Mouse (Mus musculus): ENCODE measurements around the gene Tcea2. TPM values are rescaled to one million over a fixed set of nuclear protein-coding genes. Genes with fewer than 3 reads are reported as not detected.

The Tcea2 gene
- 94.0 and 96.3 TPM in 2 replicates for polyA plus RNA-seq (2012; rRNA removed)

GRCm38 (mm10) chr2:181679951-181680715, at the start of gene Tcea2:
Gene Tcea2 (plus strand): TSS chr2:181680310.

GRCm38 (mm10) chr2:181656734-181657133, 23.4 kb upstream of the Tcea2 start, which contains the start of gene Gm29797:
Gene Gm29797 (plus strand): TSS chr2:181657034.

GRCm38 (mm10) chr2:181671326-181671725, 8.8 kb upstream of the Tcea2 start, which contains the start of gene Sox18:
Gene Sox18 (minus strand): TSS chr2:181671640.

GRCm38 (mm10) chr2:181693339-181694280, 13.5 kb downstream of the Tcea2 start, which contains the start of gene Rgs19:
Gene Rgs19 (minus strand): TSS chr2:181693977.

GRCm38 (mm10) chr2:181698241-181698640, 18.1 kb downstream of the Tcea2 start, which contains the start of gene Lkaaear1:
Gene Lkaaear1 (minus strand): TSS chr2:181698442.

GRCm38 (mm10) chr2:181714903-181715326, 34.8 kb downstream of the Tcea2 start, which contains the start of gene Oprl1:
Gene Oprl1 (plus strand): TSS chr2:181715016.

Other genes with a start within 250 kb of the Tcea2 start
- 10.0 and 11.4 TPM in 2 replicates for gene Zbtb46, start 220.9 kb upstream of the Tcea2 start, polyA plus RNA-seq (2012; rRNA removed)
- not detected in 2 replicates for gene Abhd16b, start 187.1 kb upstream of the Tcea2 start, polyA plus RNA-seq (2012; rRNA removed)
- 108 and 119 TPM in 2 replicates for gene Tpd52l2, start 183.2 kb upstream of the Tcea2 start, polyA plus RNA-seq (2012; rRNA removed)
- 183 and 196 TPM in 2 replicates for gene Dnajc5, start 159.8 kb upstream of the Tcea2 start, polyA plus RNA-seq (2012; rRNA removed)
- gene Uckl1, start 95.4 kb upstream of the Tcea2 start, polyA plus RNA-seq (2012; rRNA removed), result 149 and 150 TPM in 2 replicates
- 34.2 and 36.7 TPM in 2 replicates for gene Prpf6, start 88.4 kb upstream of the Tcea2 start, polyA plus RNA-seq (2012; rRNA removed)
- gene Zfp512b, start 87.5 kb upstream of the Tcea2 start, polyA plus RNA-seq (2012; rRNA removed), result 109 and 115 TPM in 2 replicates
- 116 and 121 TPM in 2 replicates for gene Samd10, start 81.1 kb upstream of the Tcea2 start, polyA plus RNA-seq (2012; rRNA removed)
- gene Gm29797, start 23.3 kb upstream of the Tcea2 start, polyA plus RNA-seq (2012; rRNA removed), result 0.31 TPM in 1 of 2 replicates, not detected in the other
- 17.6 and 18.4 TPM in 2 replicates for gene Sox18, start 8.7 kb upstream of the Tcea2 start, polyA plus RNA-seq (2012; rRNA removed)
- 103 and 106 TPM in 2 replicates for gene Rgs19, start 13.7 kb downstream of the Tcea2 start, polyA plus RNA-seq (2012; rRNA removed)
- not detected in 2 replicates for gene Lkaaear1, start 18.1 kb downstream of the Tcea2 start, polyA plus RNA-seq (2012; rRNA removed)
- gene Oprl1, start 34.7 kb downstream of the Tcea2 start, polyA plus RNA-seq (2012; rRNA removed), result 82.6 and 85.7 TPM in 2 replicates
- gene Myt1, start 83.0 kb downstream of the Tcea2 start, polyA plus RNA-seq (2012; rRNA removed), result 34.6 and 34.7 TPM in 2 replicates
- 53.4 and 53.5 TPM in 2 replicates for gene Pcmtd2, start 157.5 kb downstream of the Tcea2 start, polyA plus RNA-seq (2012; rRNA removed)
- gene Polr3k, start 184.0 kb downstream of the Tcea2 start, polyA plus RNA-seq (2012; rRNA removed), result 53.4 and 54.7 TPM in 2 replicates